Mouse (Mus musculus) stomach, postnatal 0 days (tissue): Measurements from ENCODE around the gene Oxsr1. TPM values are rescaled to one million over a fixed set of nuclear protein-coding genes. Genes with fewer than 3 reads are reported as not detected.

ENCODE experiments used
- ATAC-seq: fragments of 200-750 bp; cut with Nextera tagmentation; 2 replicates; pipeline ENCODE4 v1.8.0; 2017; ENCODE audit not compliant: low FRiP score, low TSS enrichment
- DNase-seq: peaks from one replicate; pipeline ENCODE4 v3.0.0-alpha.2; 2016; ENCODE audit warnings: low spot score
- H3K27ac ChIP-seq: fragments of 300-500 bp; sonication (generic); replicated peaks from 2 replicates; pipeline ENCODE4 v1.5.1; 2014; ENCODE audit warnings: mild to moderate bottlenecking, control low read depth
- H3K27me3 ChIP-seq: fragments of 300-500 bp; sonication (generic); 2 replicates; pipeline ENCODE4 v1.6.1; 2014; ENCODE audit warnings: low read length; ENCODE audit not compliant: control insufficient read depth, insufficient read depth
- H3K36me3 ChIP-seq: fragments of 300-500 bp; sonication (generic); 2 replicates; pipeline ENCODE4 v1.6.1; 2014; ENCODE audit warnings: low read length, mixed read lengths; ENCODE audit not compliant: control insufficient read depth, insufficient read depth
- H3K4me1 ChIP-seq: fragments of 300-500 bp; sonication (generic); replicated peaks from 2 replicates; pipeline ENCODE4 v1.6.1; 2014; ENCODE audit warnings: antibody characterized with exemption; ENCODE audit not compliant: control insufficient read depth, insufficient read depth
- H3K4me2 ChIP-seq: fragments of 300-500 bp; sonication (generic); replicated peaks from 2 replicates; pipeline ENCODE4 v1.6.1; 2014; ENCODE audit warnings: low read depth, mild to moderate bottlenecking, control low read depth, moderate library complexity
- H3K4me3 ChIP-seq: fragments of 300-500 bp; sonication (generic); 2 replicates; pipeline ENCODE4 v1.5.1; 2014; ENCODE audit warnings: low read depth, low read length, control low read depth
- H3K9ac ChIP-seq: fragments of 300-500 bp; sonication (generic); 2 replicates; pipeline ENCODE4 v1.6.1; 2014; ENCODE audit warnings: mild to moderate bottlenecking, low read length, control low read depth, mixed read lengths
- H3K9me3 ChIP-seq: fragments of 300-500 bp; sonication (generic); 2 replicates; pipeline ENCODE4 v1.6.1; 2016; ENCODE audit warnings: low read length; ENCODE audit not compliant: control insufficient read depth
- CTCF ChIP-seq: IDR thresholded peaks from 2 replicates; pipeline ENCODE4 v1.5.1; 2016; ENCODE audit warnings: antibody characterized with exemption, low read depth, mild to moderate bottlenecking, moderate library complexity
- EP300 ChIP-seq: optimal IDR thresholded peaks from 2 replicates; pipeline ENCODE3; 2016; ENCODE audit warnings: antibody characterized with exemption
- WGBS: fragments of 180-500 bp; shearing (Covaris S2); extraction: QIAGEN DNeasy Blood & Tissue Kit; methylation state at CpG from one replicate; pipeline ENCODE4 v1.1.7; 2014; 5-methylcytosine and 5-hydroxymethylcytosine counted together
- polyA plus RNA-seq: library from polyadenylated mRNA; unstranded; fragments of >200 nt; fragmentation: Nextera tagmentation; extraction: Ambion mirVana; gene quantifications from 2 replicates; pipeline ENCODE4 v1.2.1, GENCODE M21; 2015

Gene Oxsr1
- polyA plus RNA-seq, 1 experiment from 2014 or later, result 8.7 TPM

DNA sequence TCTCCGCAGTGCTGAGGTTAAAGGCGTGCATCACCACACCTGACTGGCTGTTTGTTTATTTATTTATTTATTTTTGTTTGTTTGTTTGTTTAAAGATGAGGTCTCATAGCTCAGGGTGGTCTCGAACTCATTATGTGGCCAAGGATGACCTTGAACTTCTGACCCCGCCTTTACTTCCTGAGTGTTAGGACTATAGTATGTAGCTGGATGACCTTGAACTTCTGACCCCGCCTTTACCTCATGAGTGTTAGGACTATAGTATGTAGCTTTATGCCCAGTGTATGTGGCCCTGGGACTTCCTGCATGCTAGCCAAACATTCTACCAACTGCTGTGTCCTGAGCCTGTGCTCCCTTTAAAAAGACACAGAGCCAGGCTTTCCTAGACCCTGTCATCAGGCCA, 39.2 kb upstream of the Oxsr1 start:
- H3K4me1 ChIP-seq, result no peaks in the 10 kb centered on the region
- WGBS, result 89% methylated on average over 5 of the region's 5 CpGs
- ATAC-seq (no peak), DNase-seq (no peak)
- no peak overlapping the region for H3K4me3 ChIP-seq
- H3K36me3 ChIP-seq, result no peaks in the 10 kb centered on the region
- no peaks in the 10 kb centered on the region for H3K27me3 ChIP-seq
- no peak for TF ChIP-seq CTCF
- no peak for TF ChIP-seq EP300
- H3K4me2 ChIP-seq, result no peak overlapping the region
- H3K9ac ChIP-seq, result no peak overlapping the region
- H3K9me3 ChIP-seq, result no peaks in the 10 kb centered on the region
- H3K27ac ChIP-seq, result no peak overlapping the region

DNA sequence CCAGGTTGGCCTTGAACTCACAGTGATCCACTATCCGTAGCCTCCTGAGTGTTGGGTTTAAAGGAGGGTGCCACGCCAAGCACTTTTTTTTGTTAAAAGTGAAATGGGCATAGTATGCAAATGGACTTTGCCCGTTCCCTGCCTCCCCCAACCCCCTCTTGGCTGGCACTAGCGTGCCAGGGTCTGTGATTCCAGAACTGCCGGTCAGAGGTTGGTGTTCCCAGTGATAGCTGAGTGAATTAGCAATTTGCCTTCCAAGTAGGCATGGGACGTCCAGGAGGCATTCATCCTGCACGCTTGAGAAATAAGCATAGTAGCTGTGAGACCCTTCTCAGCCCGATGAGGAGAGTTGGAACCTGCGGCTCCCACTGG, 35.8 kb upstream of the Oxsr1 start:
- Histone ChIP-seq H3K4me2 (peak overlapping the region; percentile 92), H3K27me3 (no peaks in the 10 kb centered on the region), H3K9me3 (no peaks in the 10 kb centered on the region), H3K27ac (no peak overlapping the region), H3K4me1 (no peaks in the 10 kb centered on the region), H3K9ac (no peak overlapping the region), H3K4me3 (peak overlapping the region; percentile 65), H3K36me3 (no peaks in the 10 kb centered on the region)
- no peak for ATAC-seq
- TF ChIP-seq EP300 (no peak), CTCF (no peak)
- DNase-seq, result no peak
- WGBS, result 39% methylated on average over 9 of the region's 9 CpGs

DNA sequence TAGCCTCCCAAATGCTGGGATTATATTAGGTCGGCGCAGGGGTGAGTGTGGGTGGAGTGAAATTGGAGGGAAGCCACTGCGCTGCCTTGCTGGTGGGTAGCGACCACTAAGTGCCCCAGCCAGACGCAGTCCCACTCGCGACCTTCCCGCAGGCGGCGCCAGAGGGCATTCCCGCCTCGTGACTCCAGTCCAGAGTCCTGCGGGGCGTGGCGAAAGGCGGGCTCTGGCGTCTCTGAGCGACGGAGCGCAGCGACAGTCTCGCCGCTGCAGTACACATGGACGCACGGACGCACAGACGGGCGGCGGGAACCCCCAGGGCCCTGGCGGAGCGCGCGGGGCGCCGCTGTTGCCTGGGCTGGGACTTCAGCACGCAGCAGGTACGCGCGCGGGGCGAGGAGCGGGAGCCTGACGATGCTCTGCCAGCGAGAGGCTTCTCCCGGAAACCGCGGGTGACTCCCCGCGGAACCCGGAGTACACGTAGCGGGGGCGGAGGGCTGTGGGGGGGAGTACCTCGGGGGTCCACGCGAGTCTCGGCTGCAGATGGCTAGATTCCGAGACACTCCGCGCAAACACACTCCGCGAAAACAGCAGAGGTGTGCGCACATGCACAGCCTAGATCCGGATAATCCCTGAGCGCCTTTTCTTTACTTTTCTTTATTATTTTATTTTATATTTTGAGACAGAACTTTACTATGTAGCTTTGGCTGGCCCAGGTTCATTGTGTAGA, 35.3 kb upstream of the Oxsr1 start, which contains the start of gene Xylb:
Gene Xylb, plus strand, starts transcription at position 51 of the 727 bp plus-strand sequence.
- Histone ChIP-seq H3K36me3 (no peaks in the 10 kb centered on the region), H3K4me2 (peak within 1 kb of the TSS; percentile 92), H3K9ac (peak within 1 kb of the TSS; percentile 73), H3K4me1 (no peaks in the 10 kb centered on the region), H3K4me3 (peak within 1 kb of the TSS; percentile 65), H3K9me3 (no peaks in the 10 kb centered on the region), H3K27ac (no peak within 1 kb of the TSS), H3K27me3 (no peaks in the 10 kb centered on the region)
- 2% methylated on average over 64 of the region's 65 CpGs for WGBS
- TF ChIP-seq EP300, result no peak
- TF ChIP-seq CTCF, result peak; percentile 92
- ATAC-seq (peak; percentile 90), DNase-seq (peak; percentile 96)

DNA sequence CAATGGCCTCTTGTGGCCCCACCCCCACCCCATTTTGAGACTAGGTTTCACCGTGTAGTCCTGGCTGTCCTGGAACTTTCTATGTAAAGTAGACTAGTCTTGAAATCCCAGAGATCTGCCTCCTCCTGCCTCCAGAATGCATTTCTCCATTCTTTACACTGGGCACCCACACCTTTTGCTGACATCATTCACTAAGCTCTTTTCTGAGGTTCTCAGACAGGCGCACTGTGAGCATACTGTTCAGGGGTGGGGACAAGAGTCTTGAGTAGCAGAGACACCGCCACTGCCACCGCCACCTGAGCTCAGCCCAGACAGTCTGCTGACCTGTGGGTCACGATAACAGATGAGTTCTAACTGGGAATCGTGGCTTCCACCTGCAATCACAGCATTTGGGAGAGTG, 33.7 kb upstream of the Oxsr1 start:
- Histone ChIP-seq H3K27ac (no peak overlapping the region), H3K4me1 (no peaks in the 10 kb centered on the region), H3K4me3 (no peak overlapping the region), H3K9me3 (no peaks in the 10 kb centered on the region), H3K27me3 (no peaks in the 10 kb centered on the region), H3K36me3 (peaks cover 5% of the 10 kb centered on the region; the same call in 1 of the 2 replicates), H3K4me2 (no peak overlapping the region), H3K9ac (no peak overlapping the region)
- peak; percentile 40 for DNase-seq
- 48% methylated on average over 6 of the region's 6 CpGs for WGBS
- no peak for TF ChIP-seq EP300
- TF ChIP-seq CTCF, result no peak
- peak; percentile 35 for ATAC-seq

DNA sequence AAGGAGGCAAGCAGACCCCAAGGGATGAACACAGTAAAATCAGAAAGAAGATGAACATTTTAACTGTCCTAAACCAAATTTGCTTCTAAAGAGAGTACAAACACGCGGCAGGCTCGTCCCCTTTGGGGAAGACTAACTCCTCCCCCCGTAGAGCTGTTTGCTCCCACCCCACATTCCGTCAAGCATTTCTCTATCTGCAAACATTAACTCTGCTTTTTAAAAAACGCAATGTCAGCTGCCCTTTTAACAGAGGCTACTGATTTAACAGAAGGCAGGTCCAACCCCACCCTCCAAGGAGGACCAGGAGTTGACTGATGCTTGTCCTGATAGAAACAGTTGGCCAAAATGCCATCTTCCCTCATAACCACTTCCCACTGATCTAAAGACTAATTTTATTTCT, 31.7 kb upstream of the Oxsr1 start:
- DNase-seq, result no peak
- 50% methylated on average over 6 of the region's 6 CpGs for WGBS
- H3K4me3 ChIP-seq, result no peak overlapping the region
- no peaks in the 10 kb centered on the region for H3K4me1 ChIP-seq
- no peak overlapping the region for H3K4me2 ChIP-seq
- H3K9ac ChIP-seq, result no peak overlapping the region
- no peak overlapping the region for H3K27ac ChIP-seq
- no peaks in the 10 kb centered on the region for H3K9me3 ChIP-seq
- TF ChIP-seq EP300 (no peak), CTCF (no peak)
- H3K27me3 ChIP-seq, result no peaks in the 10 kb centered on the region
- no peak for ATAC-seq
- peaks cover 9% of the 10 kb centered on the region; the same call in 1 of the 2 replicates for H3K36me3 ChIP-seq

DNA sequence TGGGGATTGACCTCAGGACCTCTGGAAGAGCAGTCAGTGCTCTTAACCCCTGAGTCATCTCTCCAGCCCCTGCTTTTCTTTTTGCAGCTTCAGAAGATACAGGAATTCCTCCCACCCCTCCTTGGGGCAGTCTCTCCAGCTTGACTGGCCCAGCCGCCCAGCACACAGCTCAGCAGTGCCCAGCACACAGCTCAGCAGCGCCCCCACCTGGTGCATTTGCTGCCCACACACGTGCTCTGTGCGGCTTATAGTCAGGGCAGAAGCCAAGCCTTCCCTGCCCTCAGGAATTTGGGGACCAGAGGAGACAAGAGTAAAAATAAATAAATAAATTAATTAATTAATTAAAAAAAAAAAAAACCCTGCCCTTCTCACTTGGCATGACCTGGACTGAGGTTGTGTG, 29.8 kb upstream of the Oxsr1 start:
- Histone ChIP-seq H3K4me1 (no peaks in the 10 kb centered on the region), H3K9me3 (no peaks in the 10 kb centered on the region), H3K27ac (no peak overlapping the region), H3K4me3 (no peak overlapping the region), H3K27me3 (no peaks in the 10 kb centered on the region), H3K4me2 (no peak overlapping the region), H3K36me3 (peaks cover 18% of the 10 kb centered on the region), H3K9ac (no peak overlapping the region)
- ATAC-seq (peak; percentile 85), DNase-seq (peak; percentile 90)
- 31% methylated on average over 4 of the region's 4 CpGs for WGBS
- TF ChIP-seq EP300, result no peak
- TF ChIP-seq CTCF, result peak; percentile 92
